Mouse (Mus musculus) adrenal gland, postnatal 10 days (tissue): Measurements from ENCODE around the gene Rpl3l. TPM values are rescaled to one million over a fixed set of nuclear protein-coding genes. Genes with fewer than 3 reads are reported as not detected.
"Not testable (repeated sequence)": the region's sequence is repeated elsewhere in the genome, so short reads cannot be mapped to it uniquely, and the experiment has no call there.

Source experiments
- DNase-seq: peaks from one replicate; pipeline ENCODE4 v3.0.0; 2021; ENCODE audit warnings: mixed read lengths
- long read RNA-seq, 2 experiments: library from polyadenylated mRNA; stranded (forward); transcript quantifications; one replicate each; pipeline ENCODE4 v2.0.0; 2021
- total RNA-seq, 2 experiments: library from RNA; stranded (reverse); gene quantifications; 2 replicates each; pipeline ENCODE4 v1.2.3; 2021

Gene Rpl3l
- 10 to 100 TPM; 12.0 to 51.3 TPM for total RNA-seq
- long read RNA-seq, experiment 1, transcript Rpl3l-202 (10 exons, 1,375 nt): major isoform, 12 of 19 reads
- long read RNA-seq, experiment 1, partial matches to known transcripts: 5 of 19 reads
- long read RNA-seq, experiment 1, other reads (novel, unspliced or antisense): 1 of 19 reads
- long read RNA-seq, experiment 2, transcript Rpl3l-202 (10 exons, 1,375 nt): major isoform, 5 of 6 reads
- long read RNA-seq, experiment 2, partial matches to known transcripts: 1 of 6 reads
- long read RNA-seq, experiment 2, other reads (novel, unspliced or antisense): 0 of 6 reads

DNA sequence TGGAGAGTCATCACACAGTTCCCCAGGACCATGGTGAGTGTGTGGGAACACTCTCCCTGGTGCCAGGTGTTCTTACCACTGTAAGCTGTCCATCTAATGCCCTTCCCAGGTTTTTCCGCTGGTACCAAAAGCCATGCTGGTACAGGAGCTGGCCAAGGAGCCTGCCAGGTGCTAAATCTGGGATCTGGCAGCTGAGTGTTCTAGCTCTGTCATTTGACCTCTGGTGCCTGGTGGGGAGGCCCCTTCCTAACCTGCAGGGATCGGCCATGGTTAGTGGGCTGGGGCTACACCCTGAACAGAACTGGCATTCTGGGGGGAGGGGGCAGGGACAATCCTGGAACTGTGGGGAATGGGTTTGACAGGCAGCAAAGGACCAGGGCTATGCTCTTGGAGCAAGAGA lies at the start of gene Rpl3l:
Gene Rpl3l, plus strand, starts transcription at position 203 of the 400 bp plus-strand sequence.
- DNase-seq: no peak

GRCm38 (mm10) chr17:24686514-24686913 lies 41.1 kb upstream of the Rpl3l start:
- peak; percentile 65 for DNase-seq

- DNase-seq: peak; percentile 75
Observed at GRCm38 (mm10) chr17:24687146-24687595, 40.4 kb upstream of the Rpl3l start.

DNA sequence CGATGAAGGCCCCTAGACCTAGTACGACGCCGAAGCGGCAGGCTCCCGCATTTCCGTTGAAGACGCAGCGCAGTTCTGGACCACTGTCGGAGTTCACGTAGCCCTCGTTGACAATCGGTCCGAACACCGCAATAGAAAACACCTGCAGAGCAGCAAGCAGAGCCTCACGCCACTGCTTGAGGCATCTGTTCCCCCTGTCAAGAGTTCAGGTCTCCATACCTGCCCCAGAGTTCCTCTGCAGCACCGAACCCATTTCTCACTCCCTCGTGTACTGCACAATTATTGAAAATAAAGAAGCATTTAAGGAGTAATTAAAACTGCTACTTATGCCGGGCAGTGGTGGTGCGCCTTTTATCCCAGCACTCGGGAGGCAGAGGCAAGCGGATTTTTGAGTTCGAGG lies 40.0 kb upstream of the Rpl3l start:
- no peak for DNase-seq

DNA sequence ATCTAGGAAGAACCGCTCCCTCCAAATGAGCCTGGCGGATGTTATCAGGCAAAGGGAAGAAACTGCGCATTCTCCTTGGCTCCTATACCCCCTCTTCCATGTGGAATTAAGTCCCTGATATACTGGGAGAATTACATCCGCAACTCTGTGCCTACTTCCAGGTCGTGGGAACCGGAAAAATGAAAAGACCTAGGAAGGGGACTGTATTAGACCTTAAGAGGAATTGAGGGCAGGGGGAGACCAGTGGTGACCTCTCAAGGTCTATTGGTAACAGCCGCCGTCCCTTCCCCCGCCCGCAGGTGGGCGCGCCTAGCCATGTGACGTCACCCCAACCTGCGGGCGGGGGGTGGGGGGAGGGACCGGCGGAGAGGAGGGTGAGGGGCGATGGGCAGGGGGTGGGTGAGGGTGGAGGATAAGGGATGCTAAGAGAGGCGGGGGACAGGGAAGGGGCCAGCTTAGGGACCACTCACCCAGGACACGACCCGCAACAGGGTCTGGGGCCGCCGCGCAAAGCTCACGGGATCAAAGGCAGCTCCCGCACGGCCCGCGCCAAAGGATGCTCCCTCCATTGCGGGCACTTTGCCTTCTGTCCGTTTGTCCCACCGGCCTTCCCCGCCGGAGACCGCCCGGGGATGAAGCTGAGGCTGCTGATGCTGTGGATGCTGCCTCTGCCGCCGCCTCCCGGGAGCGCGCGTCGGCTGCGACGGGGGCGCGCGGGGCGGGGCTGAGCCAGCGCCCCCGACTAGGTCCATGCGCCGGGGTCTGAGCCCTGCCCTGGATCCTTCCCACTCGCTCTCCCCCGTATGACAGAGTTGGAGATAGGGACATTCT lies 38.2 kb upstream of the Rpl3l start, which contains the start of gene Syngr3:
Gene Syngr3, minus strand, starts transcription at position 705 of the 831 bp plus-strand sequence.
- DNase-seq: no peak

GRCm38 (mm10) chr17:24692385-24692784 lies 35.2 kb upstream of the Rpl3l start:
- DNase-seq: no peak

DNA sequence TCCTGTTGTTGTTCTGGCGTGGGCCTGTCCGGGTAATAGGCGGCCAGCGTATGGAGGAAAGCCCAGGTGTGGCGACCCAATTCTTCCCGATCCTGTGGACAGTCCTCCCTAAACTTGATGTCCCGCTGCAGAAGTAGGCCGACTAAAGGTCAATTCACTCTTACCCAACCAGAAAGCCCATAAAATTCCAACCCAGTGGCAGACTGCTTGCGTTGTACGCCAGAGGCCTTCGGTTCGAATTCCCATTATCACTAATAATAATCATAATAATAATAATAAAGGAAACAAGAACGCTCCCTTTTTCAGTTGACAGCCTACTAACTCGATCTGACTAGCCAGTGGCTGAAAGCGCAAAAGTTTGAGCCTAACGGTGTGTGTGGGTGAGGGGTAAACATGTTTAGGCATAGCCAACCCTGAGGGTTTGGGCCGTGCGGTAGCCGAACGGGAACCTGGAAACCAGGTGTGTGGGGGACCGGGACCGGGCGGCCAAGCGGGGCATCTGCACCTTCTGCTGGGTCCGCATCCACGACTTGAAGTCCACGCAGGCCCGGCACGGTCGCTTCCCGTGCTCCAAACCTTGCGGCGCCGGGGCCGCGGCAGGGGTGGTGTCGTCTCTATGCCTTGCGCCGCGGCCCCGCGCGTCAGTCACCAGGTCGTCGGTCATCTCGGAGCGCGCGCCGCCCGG lies 32.2 kb upstream of the Rpl3l start:
- no peak for DNase-seq

- DNase-seq: peak; percentile 96
Observed at GRCm38 (mm10) chr17:24696011-24696697, 31.5 kb upstream of the Rpl3l start, which contains the start of the genes Gfer and Noxo1. TSS of gene Gfer (minus strand) at chr17:24696156. TSS of gene Noxo1 (plus strand) at chr17:24696234.

DNA sequence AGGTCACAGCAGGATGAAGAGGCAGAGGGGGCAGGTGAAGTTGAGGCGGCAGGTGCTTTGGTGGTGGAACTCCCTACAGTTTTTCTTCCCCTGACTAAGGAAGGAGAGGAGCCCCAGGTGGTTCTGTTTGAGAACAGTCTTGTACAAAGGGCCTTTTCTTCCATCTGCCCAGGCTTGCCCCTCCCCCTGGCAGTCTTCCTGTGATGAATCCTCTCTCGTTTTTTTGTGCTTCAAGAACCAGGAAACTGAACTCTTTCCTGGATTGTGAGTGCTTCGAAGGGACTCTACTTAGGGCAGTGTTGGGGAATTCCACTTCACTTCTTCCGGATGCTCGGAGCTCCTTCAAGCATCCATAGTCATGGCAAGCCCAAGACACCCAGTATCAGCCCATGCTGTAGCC lies 29.6 kb upstream of the Rpl3l start:
- no peak for DNase-seq

- no peak for DNase-seq
Observed at GRCm38 (mm10) chr17:24698715-24699114, 28.9 kb upstream of the Rpl3l start.

GRCm38 (mm10) chr17:24699473-24699872 lies 28.1 kb upstream of the Rpl3l start:
- no peak for DNase-seq

DNA sequence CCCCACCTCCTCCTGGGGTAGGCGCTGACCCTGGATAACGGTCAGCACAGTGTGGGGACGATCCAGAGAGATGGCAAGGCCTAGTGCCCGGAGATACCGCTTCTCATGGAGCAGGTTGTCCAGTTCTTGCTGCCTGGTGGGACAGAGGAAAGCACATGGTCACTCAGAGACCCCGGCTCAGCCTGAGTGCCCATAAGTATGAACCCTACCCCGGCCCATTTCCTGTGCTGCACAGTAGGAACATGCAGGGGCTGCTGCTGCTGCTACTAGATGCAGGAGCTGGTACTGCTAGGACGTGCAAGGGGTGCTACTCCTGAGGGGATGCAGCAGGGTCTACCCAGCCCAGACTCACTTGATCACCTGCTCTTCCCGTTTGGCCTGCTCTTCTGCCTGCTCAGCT lies 26.4 kb upstream of the Rpl3l start:
- no peak for DNase-seq

- DNase-seq: no peak
Observed at GRCm38 (mm10) chr17:24705821-24706220, 21.8 kb upstream of the Rpl3l start.

- DNase-seq: peak; percentile 97
Observed at GRCm38 (mm10) chr17:24706982-24707800, 20.4 kb upstream of the Rpl3l start, which contains the start of gene Tbl3. TSS of gene Tbl3 (minus strand) at chr17:24707660.

DNA sequence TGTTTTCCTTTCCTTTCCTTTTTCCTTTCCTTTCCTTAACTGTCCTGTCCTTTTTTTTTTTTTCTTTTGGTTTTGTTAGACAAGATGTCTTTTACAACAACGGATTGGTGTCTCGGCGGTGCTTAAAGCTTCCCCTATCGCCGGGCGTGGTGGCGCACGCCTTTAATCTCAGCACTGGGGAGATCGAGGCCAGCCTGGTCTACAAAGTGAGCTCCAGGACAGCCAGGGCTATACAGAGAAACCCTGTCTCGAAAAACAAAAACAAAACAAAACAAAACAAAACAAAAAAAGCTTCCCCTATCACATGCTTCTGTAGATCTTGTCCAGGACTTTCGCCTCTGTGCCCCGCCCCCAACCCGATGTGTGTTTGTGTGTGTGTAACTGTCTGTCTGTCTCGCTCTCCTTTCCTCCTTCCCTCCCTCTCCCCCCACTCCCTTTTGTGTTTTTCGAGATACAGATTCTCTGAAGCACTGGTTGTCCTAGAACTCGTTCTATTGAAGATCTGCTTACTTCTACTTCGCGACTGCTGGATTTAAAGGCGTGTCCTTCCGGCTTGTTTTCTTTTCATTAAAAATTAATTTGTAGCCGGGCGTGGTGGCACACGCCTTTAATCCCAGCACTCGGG lies 19.7 kb upstream of the Rpl3l start:
- DNase-seq: no peak

DNA sequence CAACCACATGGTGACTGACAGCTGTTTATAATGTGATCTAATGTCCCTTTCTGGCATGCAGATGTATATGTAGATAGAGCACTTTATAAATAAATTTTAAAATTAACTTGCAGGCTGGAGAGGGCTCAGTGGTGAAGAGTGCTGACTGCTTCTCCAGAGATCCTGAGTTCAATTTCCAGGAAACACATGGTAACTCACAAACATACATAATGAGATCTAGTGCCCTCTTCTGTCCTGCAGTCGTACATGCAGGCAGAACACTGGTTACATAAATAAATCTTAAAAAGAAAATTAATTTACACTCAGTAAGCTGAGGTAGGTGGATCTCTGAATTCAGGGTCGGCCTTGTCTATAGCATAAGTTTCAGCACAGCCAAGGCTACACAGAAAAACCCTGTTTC lies 19.0 kb upstream of the Rpl3l start:
- DNase-seq: no peak

DNA sequence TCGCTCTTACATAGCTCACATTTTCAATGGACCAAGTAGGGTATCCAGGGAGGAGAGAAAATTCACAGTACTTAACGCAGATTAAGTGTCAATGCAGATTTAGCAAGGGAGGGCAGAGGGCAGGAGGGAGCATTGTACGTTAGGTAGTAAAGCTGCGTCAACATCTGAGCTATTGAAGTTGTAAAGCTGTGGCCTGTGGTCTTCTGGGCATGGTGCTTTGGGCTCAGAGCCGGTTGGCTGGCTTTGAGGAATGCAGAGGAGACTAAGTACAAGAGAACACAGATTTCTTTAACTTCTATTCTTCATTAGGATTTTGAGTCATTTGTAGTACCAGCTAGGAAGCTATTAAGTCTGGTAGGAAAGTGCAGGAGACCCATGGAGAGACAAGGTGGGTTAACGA lies 12.1 kb upstream of the Rpl3l start:
- no peak for DNase-seq

DNA sequence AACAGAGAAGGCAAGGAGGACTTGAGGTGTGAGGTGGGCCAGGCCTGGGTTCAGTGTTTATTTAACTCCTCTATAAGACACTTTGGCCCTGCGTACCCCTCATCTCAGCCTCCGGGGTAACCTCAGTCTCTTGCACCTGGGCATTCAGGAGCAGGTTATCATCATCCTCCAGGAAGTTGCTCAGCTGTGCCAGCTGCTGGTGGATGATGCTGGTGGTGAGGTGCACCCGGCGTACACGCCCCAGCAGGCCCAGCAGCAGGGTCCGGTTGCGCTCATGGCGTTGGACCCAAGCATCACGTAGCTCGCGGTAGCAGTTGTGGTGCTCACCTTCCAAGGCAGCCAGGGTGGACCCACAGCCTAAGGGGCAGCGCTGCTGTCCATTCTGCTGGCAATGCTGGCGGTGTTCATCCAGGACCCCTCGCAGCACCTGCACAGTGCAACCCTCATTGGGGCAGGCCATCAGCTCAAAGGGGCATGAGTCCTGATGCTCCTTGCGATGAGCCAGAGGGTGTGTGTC lies 11.4 kb upstream of the Rpl3l start:
- DNase-seq: no peak

DNA sequence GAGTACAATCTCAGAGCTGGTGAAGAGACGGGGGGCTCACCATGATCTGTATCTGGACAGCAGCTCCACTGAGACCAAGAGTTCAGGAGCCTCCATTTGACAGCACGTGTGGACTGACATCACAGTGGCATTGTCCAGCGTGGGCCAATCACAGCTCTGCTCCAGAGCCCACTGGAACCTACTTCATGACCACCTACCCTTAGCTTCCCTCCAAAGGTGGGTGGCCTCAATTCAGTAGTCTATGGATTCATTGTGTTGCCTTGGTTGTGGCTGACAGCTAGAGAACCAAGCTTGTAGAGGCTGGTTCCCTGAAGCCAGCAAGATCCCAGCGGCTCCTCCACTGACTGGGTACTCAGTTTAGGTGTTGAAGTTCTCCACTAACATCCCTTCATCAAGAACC lies 9.7 kb upstream of the Rpl3l start, which contains the start of the genes Rnf151 and Rps2:
Gene Rnf151, minus strand, starts transcription at position 121 of the 400 bp plus-strand sequence.
Gene Rps2, plus strand, starts transcription at position 174 of the 400 bp plus-strand sequence.
- DNase-seq: no peak

DNA sequence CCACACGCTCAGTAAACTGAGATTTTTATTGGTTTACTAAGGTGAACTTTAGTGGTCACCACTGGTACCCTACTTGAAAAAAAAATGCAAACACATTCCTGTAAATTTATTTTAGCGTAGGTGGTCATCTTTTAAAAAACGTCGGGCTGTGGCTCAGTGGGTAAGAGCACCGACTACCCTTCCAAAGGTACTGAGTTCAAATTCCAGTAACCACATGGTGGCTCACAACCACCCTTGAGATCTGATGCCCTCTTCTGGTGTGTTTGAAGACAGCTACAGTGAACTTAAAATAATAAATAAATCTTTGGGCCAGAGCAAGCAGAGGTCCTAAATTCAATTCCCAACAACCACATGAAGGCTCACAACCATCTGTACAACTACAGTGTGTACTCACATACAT lies 8.7 kb upstream of the Rpl3l start:
- DNase-seq: not testable (repeated sequence)
